Mouse (Mus musculus): ENCODE results near the gene Gtf2h4. TPM values are rescaled to one million over a fixed set of nuclear protein-coding genes. Genes with fewer than 3 reads are reported as not detected.

Gene Gtf2h4
- polyA plus RNA-seq, 1 experiment from 2014 or later: 21.7 TPM

GRCm38 (mm10) chr17:35697429-35697758, 23.9 kb upstream of the Gtf2h4 start:
- WGBS (ENCODE audit: insufficient replicate concordance): 22% methylated on average over 1 of the region's 1 CpGs
- peaks cover 61% of the 10 kb centered on the region for H3K27me3 ChIP-seq
- no peak for ATAC-seq (ENCODE audit: insufficient read depth)
- peaks cover 10% of the 10 kb centered on the region; the same call in 1 of the 2 replicates for H3K4me1 ChIP-seq (replicated peaks)
- no peak overlapping the region for H3K9ac ChIP-seq
- H3K36me3 ChIP-seq (replicated peaks): no peaks in the 10 kb centered on the region
- H3K4me3 ChIP-seq (replicated peaks): no peak overlapping the region
- H3K4me2 ChIP-seq: no peak overlapping the region
- no peaks in the 10 kb centered on the region for H3K9me3 ChIP-seq (replicated peaks)
- no peak overlapping the region for H3K27ac ChIP-seq (replicated peaks)

- Histone ChIP-seq H3K27me3 (peaks cover 54% of the 10 kb centered on the region), H3K4me3 (replicated peaks) (no peak overlapping the region), H3K9ac (no peak overlapping the region), H3K4me2 (no peak overlapping the region), H3K36me3 (replicated peaks) (no peaks in the 10 kb centered on the region), H3K27ac (replicated peaks) (no peak overlapping the region), H3K4me1 (replicated peaks) (peaks cover 10% of the 10 kb centered on the region; the same call in 1 of the 2 replicates), H3K9me3 (replicated peaks) (no peaks in the 10 kb centered on the region)
- ATAC-seq (ENCODE audit: insufficient read depth): no peak
- 47% methylated on average over 6 of the region's 6 CpGs for WGBS (ENCODE audit: insufficient replicate concordance)
Measured at GRCm38 (mm10) chr17:35696691-35697090, 23.2 kb upstream of the Gtf2h4 start.

- no peak overlapping the region for H3K9ac ChIP-seq
- H3K27ac ChIP-seq (replicated peaks): no peak overlapping the region
- no peak overlapping the region for H3K4me2 ChIP-seq
- no peaks in the 10 kb centered on the region for H3K36me3 ChIP-seq (replicated peaks)
- no peak overlapping the region for H3K4me3 ChIP-seq (replicated peaks)
- H3K27me3 ChIP-seq: peaks cover 40% of the 10 kb centered on the region
- ATAC-seq (ENCODE audit: insufficient read depth): no peak
- H3K9me3 ChIP-seq (replicated peaks): no peaks in the 10 kb centered on the region
- WGBS (ENCODE audit: insufficient replicate concordance): 75% methylated on average over 2 of the region's 2 CpGs
- peaks cover 6% of the 10 kb centered on the region; the same call in 1 of the 2 replicates for H3K4me1 ChIP-seq (replicated peaks)
Measured at GRCm38 (mm10) chr17:35695289-35695688, 21.8 kb upstream of the Gtf2h4 start.

DNA sequence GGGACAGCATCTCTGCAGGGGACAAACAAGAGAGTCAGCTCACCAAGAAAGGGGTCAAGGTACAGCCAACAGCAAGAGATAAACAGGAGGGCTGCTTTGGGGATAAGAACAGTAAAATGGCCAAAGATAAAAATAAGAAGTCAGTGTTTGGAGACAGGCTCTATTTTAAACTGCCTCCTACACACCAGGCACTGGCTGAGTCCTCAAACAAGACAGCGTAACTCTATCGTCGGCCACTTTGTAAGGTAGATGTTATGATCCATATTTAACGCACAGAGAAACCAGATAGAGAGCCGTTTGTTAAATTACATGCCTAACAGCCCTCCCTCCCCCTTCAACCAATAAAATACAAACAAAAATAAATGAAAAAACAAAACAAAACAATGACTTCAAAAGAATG, 20.4 kb upstream of the Gtf2h4 start:
- H3K4me3 ChIP-seq (replicated peaks): no peak overlapping the region
- H3K27me3 ChIP-seq: peaks cover 26% of the 10 kb centered on the region
- H3K4me2 ChIP-seq: no peak overlapping the region
- ATAC-seq (ENCODE audit: insufficient read depth): no peak
- H3K27ac ChIP-seq (replicated peaks): no peak overlapping the region
- H3K4me1 ChIP-seq (replicated peaks): no peaks in the 10 kb centered on the region
- no peaks in the 10 kb centered on the region for H3K36me3 ChIP-seq (replicated peaks)
- H3K9ac ChIP-seq: no peak overlapping the region
- 79% methylated on average over 5 of the region's 5 CpGs for WGBS (ENCODE audit: insufficient replicate concordance)
- no peaks in the 10 kb centered on the region for H3K9me3 ChIP-seq (replicated peaks)

- Histone ChIP-seq H3K4me2 (no peak overlapping the region), H3K9ac (no peak overlapping the region), H3K36me3 (replicated peaks) (no peaks in the 10 kb centered on the region), H3K27ac (replicated peaks) (no peak overlapping the region), H3K4me3 (replicated peaks) (no peak overlapping the region), H3K27me3 (peaks cover 11% of the 10 kb centered on the region), H3K9me3 (replicated peaks) (no peaks in the 10 kb centered on the region), H3K4me1 (replicated peaks) (no peaks in the 10 kb centered on the region)
- ATAC-seq (ENCODE audit: insufficient read depth): no peak
- WGBS (ENCODE audit: insufficient replicate concordance): 23% methylated on average over 4 of the region's 4 CpGs
Measured at GRCm38 (mm10) chr17:35692368-35692767, 18.8 kb upstream of the Gtf2h4 start.

DNA sequence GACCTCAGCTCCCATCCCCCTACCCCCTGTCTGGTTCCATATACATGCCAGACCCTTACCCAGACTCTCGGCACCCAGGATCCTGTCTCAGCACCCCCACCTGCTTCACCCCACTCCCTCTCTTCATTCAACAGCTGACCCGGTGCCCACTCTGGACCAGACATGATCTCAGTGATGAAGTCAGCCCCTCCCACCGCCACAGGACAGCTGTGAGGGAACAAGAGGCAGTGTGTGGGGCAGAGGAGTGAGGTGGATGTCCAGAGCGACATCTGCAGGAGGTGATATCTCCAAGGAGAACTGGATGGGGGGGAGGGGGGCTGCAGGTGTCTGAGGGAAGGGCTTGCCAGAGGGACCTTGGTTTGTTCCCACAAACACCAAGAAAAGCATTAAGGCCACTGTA, 18.3 kb upstream of the Gtf2h4 start:
- Histone ChIP-seq H3K27me3 (peaks cover 5% of the 10 kb centered on the region), H3K9me3 (replicated peaks) (no peaks in the 10 kb centered on the region), H3K4me2 (no peak overlapping the region), H3K9ac (no peak overlapping the region), H3K27ac (replicated peaks) (no peak overlapping the region), H3K36me3 (replicated peaks) (no peaks in the 10 kb centered on the region), H3K4me1 (replicated peaks) (no peaks in the 10 kb centered on the region), H3K4me3 (replicated peaks) (no peak overlapping the region)
- 54% methylated on average over 4 of the region's 4 CpGs for WGBS (ENCODE audit: insufficient replicate concordance)
- no peak for ATAC-seq (ENCODE audit: insufficient read depth)

DNA sequence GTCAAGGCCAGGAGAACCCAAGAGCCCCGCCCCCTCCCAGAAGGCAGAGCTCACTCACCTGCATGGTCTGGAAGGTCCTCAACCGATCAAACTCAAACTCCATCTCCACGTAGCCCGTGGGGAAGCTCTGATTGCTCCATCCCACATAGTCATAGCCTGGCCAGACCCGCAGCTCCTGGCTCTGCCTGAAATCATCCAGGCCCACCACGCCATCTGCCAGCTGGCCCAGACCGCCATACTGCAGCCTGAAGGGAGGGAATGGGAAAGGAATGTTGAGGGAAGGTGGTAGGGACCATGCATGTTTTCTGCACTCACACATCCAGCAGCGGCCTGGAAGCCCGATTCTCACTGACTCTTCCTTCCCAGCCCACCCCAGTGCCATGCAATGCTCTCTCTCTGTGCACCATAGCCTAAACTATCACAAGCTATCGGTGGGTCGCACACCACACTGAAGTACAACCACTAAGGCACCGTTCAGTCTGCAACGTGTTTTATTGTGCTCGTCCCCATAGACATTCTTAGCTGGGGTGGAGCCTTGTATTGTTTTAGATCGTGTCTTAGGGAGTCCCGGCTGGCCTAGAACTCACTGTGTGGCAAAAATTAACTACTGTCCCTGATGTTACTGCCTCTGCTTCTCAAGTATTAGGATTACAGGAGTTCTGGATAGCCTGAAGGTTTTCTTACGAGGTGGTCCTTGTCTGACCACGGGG, 16.6 kb upstream of the Gtf2h4 start:
- 69% methylated on average over 18 of the region's 18 CpGs for WGBS (ENCODE audit: insufficient replicate concordance)
- ATAC-seq (ENCODE audit: insufficient read depth): no peak
- no peaks in the 10 kb centered on the region for H3K36me3 ChIP-seq (replicated peaks)
- no peak overlapping the region for H3K9ac ChIP-seq
- no peak overlapping the region for H3K4me2 ChIP-seq
- no peak overlapping the region for H3K27ac ChIP-seq (replicated peaks)
- peaks cover 9% of the 10 kb centered on the region for H3K27me3 ChIP-seq
- H3K9me3 ChIP-seq (replicated peaks): no peaks in the 10 kb centered on the region
- no peaks in the 10 kb centered on the region for H3K4me1 ChIP-seq (replicated peaks)
- no peak overlapping the region for H3K4me3 ChIP-seq (replicated peaks)

DNA sequence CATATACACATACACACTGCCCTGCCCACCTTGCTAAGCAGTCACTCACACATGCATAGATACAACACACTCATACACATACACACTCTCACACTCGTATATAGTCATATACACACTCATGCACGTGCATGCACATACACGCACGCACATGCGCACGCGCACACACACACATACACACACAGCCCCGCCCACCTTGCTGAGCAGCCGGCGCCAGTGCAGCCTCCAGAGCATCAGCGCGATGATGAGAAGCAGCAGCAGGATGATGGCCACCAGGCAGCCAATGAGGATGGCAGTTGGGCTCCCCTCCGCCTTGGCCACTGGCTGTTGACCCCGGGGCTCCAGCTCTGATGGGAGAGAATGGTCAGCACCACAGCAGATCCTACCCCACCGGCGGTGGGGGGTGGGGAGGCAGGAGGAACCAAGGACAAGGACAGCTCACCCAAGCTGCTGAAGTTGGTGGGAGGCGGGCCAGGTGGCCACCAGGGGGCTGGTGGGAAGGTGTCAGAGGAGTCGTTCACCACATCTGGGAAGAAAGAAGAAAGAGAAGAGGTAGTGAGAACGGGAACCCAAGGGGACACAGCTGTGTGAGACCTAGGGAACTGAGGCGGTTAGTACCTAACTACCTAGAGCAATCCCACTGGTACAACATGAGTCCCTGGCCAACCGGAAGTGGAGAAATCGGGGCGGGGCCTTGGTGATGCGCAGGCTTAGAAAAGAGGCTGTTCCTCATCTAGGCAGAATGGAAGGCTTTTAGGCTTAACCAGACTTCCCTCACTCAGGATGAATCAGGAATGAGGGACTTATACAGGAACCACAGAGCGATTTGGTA, 15.0 kb upstream of the Gtf2h4 start:
- no peaks in the 10 kb centered on the region for H3K9me3 ChIP-seq (replicated peaks)
- H3K27ac ChIP-seq (replicated peaks): no peak overlapping the region
- 69% methylated on average over 25 of the region's 25 CpGs for WGBS (ENCODE audit: insufficient replicate concordance)
- ATAC-seq (ENCODE audit: insufficient read depth): no peak
- peaks cover 9% of the 10 kb centered on the region for H3K27me3 ChIP-seq
- H3K36me3 ChIP-seq (replicated peaks): no peaks in the 10 kb centered on the region
- H3K4me2 ChIP-seq: no peak overlapping the region
- H3K4me1 ChIP-seq (replicated peaks): no peaks in the 10 kb centered on the region
- H3K4me3 ChIP-seq (replicated peaks): no peak overlapping the region
- H3K9ac ChIP-seq: no peak overlapping the region

GRCm38 (mm10) chr17:35685061-35685460, 11.5 kb upstream of the Gtf2h4 start:
- no peak overlapping the region for H3K4me3 ChIP-seq (replicated peaks)
- no peaks in the 10 kb centered on the region for H3K36me3 ChIP-seq (replicated peaks)
- H3K9me3 ChIP-seq (replicated peaks): no peaks in the 10 kb centered on the region
- WGBS (ENCODE audit: insufficient replicate concordance): 51% methylated on average over 9 of the region's 9 CpGs
- no peaks in the 10 kb centered on the region for H3K4me1 ChIP-seq (replicated peaks)
- peaks cover 9% of the 10 kb centered on the region for H3K27me3 ChIP-seq
- ATAC-seq (ENCODE audit: insufficient read depth): no peak
- no peak overlapping the region for H3K4me2 ChIP-seq
- H3K27ac ChIP-seq (replicated peaks): no peak overlapping the region
- H3K9ac ChIP-seq: no peak overlapping the region

DNA sequence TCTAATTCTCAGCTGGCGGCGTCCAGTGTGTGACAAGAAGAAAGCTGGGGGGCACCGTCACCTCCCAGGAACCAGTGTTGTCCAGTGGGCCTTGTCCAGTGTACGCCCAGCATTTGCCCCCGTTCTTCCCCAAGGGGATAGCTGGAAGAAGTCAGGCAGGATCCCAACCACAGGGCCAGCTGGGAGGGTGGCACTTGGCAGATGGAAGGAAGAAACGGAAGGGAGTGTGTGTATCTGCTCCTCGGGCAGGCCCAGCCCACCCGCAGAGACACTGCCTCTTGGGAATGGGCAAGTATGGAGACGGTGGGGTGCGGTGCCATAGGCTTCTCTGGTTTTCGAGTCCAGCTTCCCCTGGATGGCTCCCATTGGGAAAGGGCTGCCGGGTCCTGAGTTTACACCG, 8.4 kb upstream of the Gtf2h4 start:
- Histone ChIP-seq H3K36me3 (replicated peaks) (no peaks in the 10 kb centered on the region), H3K27me3 (peaks cover 9% of the 10 kb centered on the region), H3K9ac (no peak overlapping the region), H3K4me3 (replicated peaks) (no peak overlapping the region), H3K9me3 (replicated peaks) (no peaks in the 10 kb centered on the region), H3K4me1 (replicated peaks) (no peaks in the 10 kb centered on the region), H3K4me2 (no peak overlapping the region), H3K27ac (replicated peaks) (no peak overlapping the region)
- WGBS (ENCODE audit: insufficient replicate concordance): 72% methylated on average over 13 of the region's 13 CpGs
- no peak for ATAC-seq (ENCODE audit: insufficient read depth)

- H3K4me2 ChIP-seq: no peak overlapping the region
- H3K36me3 ChIP-seq (replicated peaks): no peaks in the 10 kb centered on the region
- ATAC-seq (ENCODE audit: insufficient read depth): no peak
- WGBS (ENCODE audit: insufficient replicate concordance): 48% methylated on average over 6 of the region's 6 CpGs
- no peaks in the 10 kb centered on the region for H3K4me1 ChIP-seq (replicated peaks)
- peaks cover 5% of the 10 kb centered on the region for H3K27me3 ChIP-seq
- no peaks in the 10 kb centered on the region for H3K9me3 ChIP-seq (replicated peaks)
- H3K4me3 ChIP-seq (replicated peaks): no peak overlapping the region
- no peak overlapping the region for H3K27ac ChIP-seq (replicated peaks)
- no peak overlapping the region for H3K9ac ChIP-seq
Measured at GRCm38 (mm10) chr17:35680591-35680990, 7.1 kb upstream of the Gtf2h4 start.

All from liver, embryonic 15.5 days (tissue).